Mouse (Mus musculus) common myeloid progenitor, adult 5-6 weeks (primary cell): Measurements from ENCODE around the gene Tm9sf2. TPM values are rescaled to one million over a fixed set of nuclear protein-coding genes. Genes with fewer than 3 reads are reported as not detected.
A peak's percentile ranks its signal among the peaks of the same experiment; 100 is the strongest.

Experiments used
- ATAC-seq: replicated peaks from 2 replicates; pipeline ENCODE4 v1.8.0; 2016; ENCODE audit warnings: low read depth, mild to moderate bottlenecking, moderate TSS enrichment, inconsistent platforms; ENCODE audit not compliant: poor library complexity, severe bottlenecking
- total RNA-seq: library from RNA; stranded (forward); fragments of 200-1000, 187-1606 nt; gene quantifications from 2 replicates; pipeline ENCODE4 v1.2.3, GENCODE M21; 2017

Gene Tm9sf2
- total RNA-seq, 1 experiment from 2014 or later, result 99.2 TPM

GRCm38 (mm10) chr14:122168912-122169311 lies 62.1 kb downstream of the Tm9sf2 start:
- ATAC-seq, result no peak

- ATAC-seq, result no peak
Measured at GRCm38 (mm10) chr14:122170202-122170781, 63.5 kb downstream of the Tm9sf2 start.

DNA sequence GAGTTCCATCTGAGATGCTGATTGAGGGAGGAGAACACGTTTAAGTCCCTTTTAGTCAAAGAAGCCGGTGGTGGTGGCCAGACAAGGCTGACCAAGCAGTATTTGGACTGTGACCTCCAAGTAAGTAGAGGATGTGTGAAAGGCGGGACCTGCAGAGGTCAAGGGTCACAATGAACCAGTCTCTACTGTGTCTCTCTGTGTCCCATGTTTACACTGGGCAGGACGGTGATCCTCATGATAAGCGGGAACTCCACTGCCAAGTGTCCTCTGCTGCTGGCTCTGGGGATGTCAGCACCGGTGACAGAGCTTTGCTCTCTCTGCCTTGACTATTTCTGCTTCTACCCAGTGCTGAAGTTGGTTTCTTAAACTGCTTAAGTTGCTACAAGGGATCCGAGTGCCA lies 64.2 kb downstream of the Tm9sf2 start:
- no peak for ATAC-seq

- no peak for ATAC-seq
Measured at GRCm38 (mm10) chr14:122176263-122176798, 69.5 kb downstream of the Tm9sf2 start.

- ATAC-seq, result no peak
Measured at GRCm38 (mm10) chr14:122179262-122179661, 72.4 kb downstream of the Tm9sf2 start.

GRCm38 (mm10) chr14:122181078-122181814 lies 74.4 kb downstream of the Tm9sf2 start, which contains the start of gene Clybl:
Gene Clybl, plus strand, starts transcription at chr14:122181704.
- ATAC-seq, result peak; percentile 92

DNA sequence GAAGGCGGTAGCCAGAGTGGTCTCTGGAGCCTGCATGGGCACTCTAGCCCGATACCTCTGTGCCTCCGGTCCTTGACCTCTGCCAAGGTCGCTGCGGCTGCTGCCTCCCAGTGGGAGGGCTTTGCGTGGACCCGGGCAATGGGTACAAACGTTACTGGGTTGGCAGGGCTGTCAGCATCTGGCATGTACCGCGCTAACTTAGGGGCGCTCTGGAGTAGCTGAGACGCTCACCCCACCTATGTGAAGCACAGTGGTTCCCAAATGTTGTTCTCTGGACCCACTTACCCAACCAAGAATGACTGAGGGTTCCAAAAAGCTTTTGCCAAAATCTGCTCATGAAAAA lies 74.9 kb downstream of the Tm9sf2 start:
- ATAC-seq, result peak; percentile 43

GRCm38 (mm10) chr14:122182220-122182619 lies 75.4 kb downstream of the Tm9sf2 start:
- no peak for ATAC-seq

- ATAC-seq, result peak; percentile 43
Measured at GRCm38 (mm10) chr14:122183974-122184373, 77.1 kb downstream of the Tm9sf2 start.

GRCm38 (mm10) chr14:122188250-122188649 lies 81.4 kb downstream of the Tm9sf2 start:
- no peak for ATAC-seq

- ATAC-seq, result no peak
Measured at GRCm38 (mm10) chr14:122189901-122190300, 83.1 kb downstream of the Tm9sf2 start.

GRCm38 (mm10) chr14:122190527-122190926 lies 83.7 kb downstream of the Tm9sf2 start:
- ATAC-seq, result peak; percentile 19; the same call in 1 of the 2 replicates

GRCm38 (mm10) chr14:122190941-122191510 lies 84.2 kb downstream of the Tm9sf2 start:
- ATAC-seq, result peak; percentile 91

GRCm38 (mm10) chr14:122194630-122195029 lies 87.8 kb downstream of the Tm9sf2 start:
- ATAC-seq, result no peak

- ATAC-seq, result no peak
Measured at GRCm38 (mm10) chr14:122196851-122197250, 90.0 kb downstream of the Tm9sf2 start.

GRCm38 (mm10) chr14:122200247-122200885 lies 93.5 kb downstream of the Tm9sf2 start:
- ATAC-seq, result no peak

- no peak for ATAC-seq
Measured at GRCm38 (mm10) chr14:122209177-122209576, 102.3 kb downstream of the Tm9sf2 start.
